Mouse (Mus musculus) kidney, embryonic 14.5 days (tissue): ENCODE results near the gene 5330417C22Rik. TPM values are rescaled to one million over a fixed set of nuclear protein-coding genes. Genes with fewer than 3 reads are reported as not detected.

Source experiments
- ATAC-seq: fragments of 200-750 bp; cut with Nextera tagmentation; 2 replicates; pipeline ENCODE4 v1.8.0; 2017; ENCODE audit warnings: moderate number of reproducible peaks, mild to moderate bottlenecking, moderate TSS enrichment, moderate library complexity; ENCODE audit not compliant: low FRiP score, low TSS enrichment
- H3K27ac ChIP-seq: fragments of 300-500 bp; sonication (generic); 2 replicates; pipeline ENCODE4 v1.5.1; 2014; ENCODE audit warnings: low read depth, mild to moderate bottlenecking, low read length, moderate library complexity, mixed read lengths
- H3K27me3 ChIP-seq: fragments of 300-500 bp; sonication (generic); 2 replicates; pipeline ENCODE4 v1.6.1; 2014; ENCODE audit warnings: mild to moderate bottlenecking, low read length; ENCODE audit not compliant: control insufficient read depth, insufficient read depth
- H3K36me3 ChIP-seq: fragments of 300-500 bp; sonication (generic); 2 replicates; pipeline ENCODE4 v1.6.1; 2014; ENCODE audit warnings: low read length, mixed read lengths; ENCODE audit not compliant: control insufficient read depth, insufficient read depth
- H3K4me1 ChIP-seq: fragments of 300-500 bp; sonication (generic); 2 replicates; pipeline ENCODE4 v1.6.1; 2014; ENCODE audit warnings: low read length, mixed read lengths; ENCODE audit not compliant: control insufficient read depth, insufficient read depth
- H3K4me2 ChIP-seq: fragments of 300-500 bp; sonication (generic); replicated peaks from 2 replicates; pipeline ENCODE4 v1.6.1; 2014; ENCODE audit warnings: low read depth, mild to moderate bottlenecking, low read length
- H3K4me3 ChIP-seq: fragments of 300-500 bp; sonication (generic); 2 replicates; pipeline ENCODE4 v1.5.1; 2014; ENCODE audit warnings: mild to moderate bottlenecking, low read length
- H3K9ac ChIP-seq: fragments of 300-500 bp; sonication (generic); 2 replicates; pipeline ENCODE4 v1.6.1; 2014; ENCODE audit warnings: low read depth, mild to moderate bottlenecking, low read length, moderate library complexity
- H3K9me3 ChIP-seq: fragments of 300-500 bp; sonication (generic); 2 replicates; pipeline ENCODE4 v1.6.1; 2016; ENCODE audit warnings: low read length; ENCODE audit not compliant: control insufficient read depth
- WGBS: fragments of 180-500 bp; shearing (Covaris S2); extraction: QIAGEN DNeasy Blood & Tissue Kit; methylation state at CpG from one replicate; pipeline ENCODE4 v1.1.7; 2014; 5-methylcytosine and 5-hydroxymethylcytosine counted together
- polyA plus RNA-seq: library from polyadenylated mRNA; unstranded; fragments of >200 nt; fragmentation: Nextera tagmentation; extraction: Ambion mirVana; gene quantifications from 2 replicates; pipeline ENCODE4 v1.2.1, GENCODE M21; 2014

The 5330417C22Rik gene
- polyA plus RNA-seq, 1 experiment from 2014 or later: 2.0 TPM

- Histone ChIP-seq H3K27ac (peak within 1 kb of the TSS; percentile 51; the same call in 1 of the 2 replicates), H3K36me3 (peaks cover 22% of the 10 kb centered on the region), H3K4me1 (peaks cover 19% of the 10 kb centered on the region; the same call in 1 of the 2 replicates), H3K4me2 (peak within 1 kb of the TSS; percentile 97), H3K9ac (peak within 1 kb of the TSS; percentile 82), H3K4me3 (peak within 1 kb of the TSS; percentile 80), H3K27me3 (peaks cover 8% of the 10 kb centered on the region; the same call in 1 of the 2 replicates), H3K9me3 (peaks cover 17% of the 10 kb centered on the region)
- peak; percentile 19 for ATAC-seq
- WGBS: 8% methylated on average over 56 of the region's 67 CpGs
Measured at GRCm38 (mm10) chr3:108414857-108415830, 121.2 kb downstream of the 5330417C22Rik start, which contains the start of gene Celsr2. Celsr2 (minus strand) TSS chr3:108415552.

DNA sequence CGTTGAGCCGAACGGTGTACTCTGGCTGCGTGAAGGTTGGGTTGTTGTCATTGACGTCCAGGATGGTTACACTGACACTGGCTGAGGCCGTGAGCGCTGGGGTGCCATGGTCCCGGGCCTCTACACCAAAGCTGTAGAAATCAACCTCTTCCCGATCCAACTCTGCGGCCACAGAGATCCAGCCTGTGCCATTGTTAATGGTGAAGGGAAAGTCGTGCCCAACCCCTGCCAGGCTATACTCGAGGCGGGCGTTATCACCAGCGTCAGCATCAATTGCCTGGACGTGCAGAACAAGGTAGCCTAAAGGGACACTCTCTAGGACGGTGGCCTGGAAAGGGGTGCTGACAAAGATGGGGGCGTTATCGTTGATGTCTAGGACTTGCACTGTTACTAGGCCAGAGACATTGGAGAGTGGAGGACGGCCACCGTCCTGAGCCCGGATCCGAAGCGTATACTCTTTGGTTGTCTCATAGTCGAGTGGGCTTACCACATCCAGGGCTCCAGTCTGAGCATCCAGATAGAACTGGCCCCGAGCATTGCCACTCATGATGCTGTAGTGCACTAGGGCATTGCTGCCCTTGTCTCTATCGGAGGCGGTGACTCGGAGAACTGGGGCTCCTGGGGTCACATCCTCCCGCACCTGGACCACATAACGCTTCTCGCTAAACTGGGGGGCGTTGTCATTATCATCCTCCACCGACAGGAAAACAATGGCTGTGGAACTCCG, 122.5 kb downstream of the 5330417C22Rik start:
- Histone ChIP-seq H3K4me3 (no peak overlapping the region), H3K9ac (no peak overlapping the region), H3K36me3 (peaks cover 22% of the 10 kb centered on the region), H3K4me1 (peaks cover 24% of the 10 kb centered on the region; the same call in 1 of the 2 replicates), H3K27ac (no peak overlapping the region), H3K9me3 (peaks cover 17% of the 10 kb centered on the region), H3K27me3 (peaks cover 8% of the 10 kb centered on the region; the same call in 1 of the 2 replicates), H3K4me2 (no peak overlapping the region)
- no peak for ATAC-seq
- WGBS: 96% methylated on average over 35 of the region's 35 CpGs

GRCm38 (mm10) chr3:108411754-108412121, 124.6 kb downstream of the 5330417C22Rik start:
- peak overlapping the region; percentile 99 for H3K27ac ChIP-seq

DNA sequence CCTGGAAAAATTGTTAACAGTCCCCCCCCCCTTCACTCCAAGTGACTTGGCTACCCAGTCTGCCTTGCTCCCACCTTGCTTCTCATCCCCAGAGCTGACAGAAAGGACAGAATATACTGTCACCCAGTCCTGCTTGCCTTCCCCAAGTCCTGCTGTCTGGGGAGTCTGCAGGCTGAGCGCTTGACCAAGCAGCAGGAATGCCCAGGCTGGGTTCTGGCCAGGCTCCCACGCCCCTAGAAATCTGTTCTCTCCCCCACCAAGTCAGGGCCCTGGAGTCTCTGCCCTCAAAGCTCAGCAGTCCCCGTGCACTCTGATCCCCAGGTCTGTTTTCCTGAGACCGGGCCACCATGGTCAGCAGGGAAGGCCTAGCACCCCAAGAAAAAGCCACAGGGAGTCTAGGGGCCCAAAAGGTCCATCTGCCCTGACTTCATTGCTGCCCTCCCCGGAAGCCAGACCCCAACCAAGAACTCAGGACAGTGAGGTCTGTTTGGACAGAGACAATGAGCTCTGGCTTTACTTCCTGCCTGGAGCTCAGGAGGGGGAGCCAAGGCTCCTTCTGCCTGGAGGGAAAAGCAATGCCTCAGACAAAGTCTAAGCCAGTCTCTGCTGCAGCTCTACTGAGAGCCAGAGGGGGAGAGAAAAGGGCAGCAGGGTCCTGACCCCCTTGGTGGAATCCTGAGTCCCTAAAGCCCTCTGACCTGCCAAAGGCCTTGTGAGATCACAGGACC, 125.1 kb downstream of the 5330417C22Rik start:
- Histone ChIP-seq H3K27me3 (peaks cover under 1% of the 10 kb centered on the region; the same call in 1 of the 2 replicates), H3K4me1 (peaks cover 24% of the 10 kb centered on the region; the same call in 1 of the 2 replicates), H3K4me2 (peak overlapping the region; percentile 40), H3K9me3 (peaks cover 17% of the 10 kb centered on the region), H3K9ac (peak overlapping the region; percentile 56), H3K27ac (peak overlapping the region; percentile 99), H3K36me3 (peaks cover 32% of the 10 kb centered on the region), H3K4me3 (peak overlapping the region; percentile 17; the same call in 1 of the 2 replicates)
- peak; percentile 75 for ATAC-seq
- WGBS: 30% methylated on average over 5 of the region's 5 CpGs

More at GRCm38 (mm10) chr3:108411754-108412121, 124.6 kb downstream of the 5330417C22Rik start:
- ATAC-seq: peak; percentile 71
- H3K4me2 ChIP-seq: peak overlapping the region; percentile 40
- H3K27me3 ChIP-seq: peaks cover 5% of the 10 kb centered on the region; the same call in 1 of the 2 replicates
- peaks cover 24% of the 10 kb centered on the region; the same call in 1 of the 2 replicates for H3K4me1 ChIP-seq
- H3K9ac ChIP-seq: peak overlapping the region; percentile 56
- peaks cover 17% of the 10 kb centered on the region for H3K9me3 ChIP-seq
- WGBS: 44% methylated on average over 8 of the region's 8 CpGs
- peaks cover 27% of the 10 kb centered on the region for H3K36me3 ChIP-seq
- H3K4me3 ChIP-seq: peak overlapping the region; percentile 17; the same call in 1 of the 2 replicates

GRCm38 (mm10) chr3:108410359-108410714, 126.0 kb downstream of the 5330417C22Rik start:
- Histone ChIP-seq H3K4me2 (peak overlapping the region; percentile 40), H3K9me3 (peaks cover 17% of the 10 kb centered on the region), H3K27me3 (no peaks in the 10 kb centered on the region), H3K4me3 (peak overlapping the region; percentile 17), H3K4me1 (peaks cover 30% of the 10 kb centered on the region; the same call in 1 of the 2 replicates), H3K27ac (peak overlapping the region; percentile 99), H3K36me3 (peaks cover 32% of the 10 kb centered on the region), H3K9ac (peak overlapping the region; percentile 56)
- 16% methylated on average over 5 of the region's 5 CpGs for WGBS
- peak; percentile 6; the same call in 1 of the 2 replicates for ATAC-seq

GRCm38 (mm10) chr3:108409656-108410358, 126.5 kb downstream of the 5330417C22Rik start:
- Histone ChIP-seq H3K4me1 (peaks cover 34% of the 10 kb centered on the region), H3K4me2 (peak overlapping the region; percentile 40), H3K9me3 (peaks cover 17% of the 10 kb centered on the region), H3K27ac (peak overlapping the region; percentile 99), H3K36me3 (peaks cover 32% of the 10 kb centered on the region), H3K4me3 (peak overlapping the region; percentile 17), H3K9ac (peak overlapping the region; percentile 56), H3K27me3 (no peaks in the 10 kb centered on the region)
- no peak for ATAC-seq
- WGBS: 57% methylated on average over 8 of the region's 8 CpGs

DNA sequence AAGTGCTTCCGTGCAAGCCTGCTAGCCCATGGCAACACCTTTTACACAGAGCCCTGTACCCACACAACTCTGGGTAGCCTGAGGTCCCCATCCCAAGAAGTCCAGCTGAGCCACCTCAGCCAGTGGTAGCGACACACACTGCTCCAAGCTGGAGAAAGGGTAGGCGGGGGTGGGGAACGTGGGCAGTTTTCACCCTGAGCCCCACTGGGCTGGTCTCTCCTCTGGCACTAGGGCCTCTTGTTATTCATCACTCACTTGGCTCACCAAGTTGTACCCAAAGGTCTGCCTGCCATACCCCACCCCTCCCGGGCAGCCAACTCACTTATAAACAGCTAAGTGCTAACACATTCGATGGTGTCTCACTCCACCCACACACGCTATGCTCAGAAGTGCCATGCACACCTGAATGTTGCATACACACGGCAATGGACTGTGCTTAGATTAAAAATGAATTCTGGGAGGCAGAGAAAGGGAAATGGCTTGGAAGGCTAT, 127.8 kb downstream of the 5330417C22Rik start:
- no peak overlapping the region for H3K9ac ChIP-seq
- peaks cover 7% of the 10 kb centered on the region for H3K9me3 ChIP-seq
- H3K4me1 ChIP-seq: peaks cover 34% of the 10 kb centered on the region
- H3K36me3 ChIP-seq: peaks cover 23% of the 10 kb centered on the region
- no peak overlapping the region for H3K4me2 ChIP-seq
- no peak for ATAC-seq
- no peaks in the 10 kb centered on the region for H3K27me3 ChIP-seq
- no peak overlapping the region for H3K4me3 ChIP-seq
- no peak overlapping the region for H3K27ac ChIP-seq
- WGBS: 94% methylated on average over 8 of the region's 8 CpGs
